Mouse (Mus musculus) E14TG2a.4 (cell line): ENCODE results near the gene Gm28710.

Experiments used
- CTCF ChIP-seq: conservative IDR thresholded peaks from 2 replicates; pipeline ENCODE4 v1.5.1; 2014; ENCODE audit warnings: low read length
- NANOG ChIP-seq: IDR thresholded peaks from 2 replicates; pipeline ENCODE4 v1.6.1; 2014; ENCODE audit warnings: borderline replicate concordance, low read length, mixed read lengths
- POU5F1 ChIP-seq: IDR thresholded peaks from 2 replicates; pipeline ENCODE4 v1.6.1; 2014; ENCODE audit warnings: low read length, borderline replicate concordance

GRCm38 (mm10) chr5:16794972-16795371 is 3.4 kb downstream of the Gm28710 start:
- TF ChIP-seq POU5F1 (no peak), CTCF (no peak), NANOG (no peak)
